8 mouse cellular contexts compared by ENCODE assay signal in the genomic region with DNA sequence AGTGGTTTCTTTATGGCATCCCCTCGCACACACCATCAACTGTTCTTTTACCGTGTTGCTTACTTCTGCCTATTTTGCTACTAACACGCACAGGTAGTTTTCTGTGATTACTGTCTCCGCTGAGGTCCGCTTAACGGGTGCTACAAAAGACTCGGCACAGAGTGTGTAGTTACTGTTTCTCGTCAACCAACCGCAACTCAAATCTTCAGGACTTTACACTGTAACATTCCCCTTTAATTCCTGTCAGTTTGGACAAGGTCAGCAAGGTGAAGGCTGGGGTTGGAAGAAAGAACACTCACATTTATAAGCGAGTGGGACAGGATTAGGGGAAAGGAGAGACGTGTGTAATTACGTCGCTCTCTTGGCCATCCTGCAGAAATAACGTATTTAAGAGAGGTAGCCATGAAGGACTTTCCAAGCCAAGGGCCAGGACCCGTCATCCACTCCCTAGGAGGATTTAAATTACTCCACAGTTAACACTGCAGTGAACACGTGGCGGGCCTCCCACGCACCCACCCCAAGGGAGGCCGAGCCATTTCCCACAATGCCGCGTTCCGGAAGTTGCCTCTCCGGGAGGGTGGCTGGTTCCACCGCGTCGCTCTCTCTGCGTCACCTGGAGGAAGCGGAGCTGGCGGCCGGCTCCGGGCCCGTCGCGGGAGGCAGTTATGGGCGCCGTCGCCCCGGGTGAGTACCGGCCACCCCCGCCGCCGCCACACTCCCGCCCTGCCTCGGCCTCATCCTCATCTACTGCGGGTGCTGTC. TPM values are rescaled to one million over a fixed set of nuclear protein-coding genes. Genes with fewer than 3 reads are reported as not detected.
DNase-seq lines count a peak whose midpoint lies in the region; ATAC-seq and TF ChIP-seq lines count a peak whose summit lies in the region.

Gene Usp16, plus strand, starts transcription at position 285 of the 761 bp plus-strand sequence.

- H3K9me3 ChIP-seq in hindbrain, postnatal 0 days (ENCODE audit: low read length): no peaks in the 10 kb centered on the region

- peak; percentile 98 for ATAC-seq in common myeloid progenitor, adult 5-6 weeks (replicated peaks; ENCODE audit: low read depth, poor library complexity, severe bottlenecking)
- peak; percentile 98 for ATAC-seq in hindbrain, postnatal 0 days
- peak; percentile 98 for ATAC-seq in megakaryocyte, adult 5-6 weeks (ENCODE audit: poor library complexity, severe bottlenecking)

- DNase-seq in ZHBTc4 (ENCODE audit: low read depth, low spot score): peak; percentile 91
- DNase-seq in gastrocnemius, adult 2 months: peak; percentile 96
- peak; percentile 96 for DNase-seq in hindbrain, postnatal 0 days (ENCODE audit: low spot score)
- DNase-seq in left cerebral cortex, adult 2 months (ENCODE audit: extremely low spot score in 1 of 2, low spot score in 2 of 2): peak; percentile 95 to 98
- peak; percentile 94 to 98 for DNase-seq in right cerebral cortex, adult 2 months (ENCODE audit: low spot score in 2 of 2)
- peak; percentile 93 for DNase-seq in urinary bladder, postnatal 14 days (ENCODE audit: low spot score)

- peak within 1 kb of the TSS; percentile 82 for H3K9ac ChIP-seq in hindbrain, postnatal 0 days (replicated peaks; ENCODE audit: low read length)

- 9% methylated on average over 42 of the region's 45 CpGs for WGBS in hindbrain, postnatal 0 days

- intact Hi-C loops in gastrocnemius, adult 2 months (cut with DNase I): no loop called here
- intact Hi-C loops in left cerebral cortex, adult 2 months (cut with DNase I): loop anchor here (1.0 kb wide), 3 partner anchors 13 to 41 kb away; partner anchors contain the start of genes Cct8 and Ltn1

- peak within 1 kb of the TSS; percentile 94 for H3K4me2 ChIP-seq in hindbrain, postnatal 0 days (ENCODE audit: low read depth, low read length)

- peak within 1 kb of the TSS; percentile 96 for H3K27ac ChIP-seq in gastrocnemius, adult 2 months
- peak within 1 kb of the TSS; percentile 91 for H3K27ac ChIP-seq in hindbrain, postnatal 0 days
- H3K27ac ChIP-seq in left cerebral cortex, adult 2 months: peak within 1 kb of the TSS; percentile 91

- no peaks in the 10 kb centered on the region for H3K27me3 ChIP-seq in hindbrain, postnatal 0 days (ENCODE audit: insufficient read depth, low read length)

- TF ChIP-seq CTCF in gastrocnemius, adult 2 months (IDR thresholded peaks at IDR 0.05): no peak
- no peak for TF ChIP-seq CTCF in hindbrain, postnatal 0 days (IDR thresholded peaks at IDR 0.05; ENCODE audit: low read depth)
- TF ChIP-seq CTCF in left cerebral cortex, adult 2 months (IDR thresholded peaks at IDR 0.05): no peak

- peak within 1 kb of the TSS; percentile 92 for H3K4me3 ChIP-seq in gastrocnemius, adult 2 months
- peak within 1 kb of the TSS; percentile 97 for H3K4me3 ChIP-seq in hindbrain, postnatal 0 days (ENCODE audit: low read length)
- H3K4me3 ChIP-seq in left cerebral cortex, adult 2 months: peak within 1 kb of the TSS; percentile 92

- H3K4me1 ChIP-seq in hindbrain, postnatal 0 days (ENCODE audit: insufficient read depth, low read length): peaks cover 7% of the 10 kb centered on the region

- no peaks in the 10 kb centered on the region; the same call in 1 of the 2 replicates for H3K36me3 ChIP-seq in hindbrain, postnatal 0 days (ENCODE audit: insufficient read depth, low read length)

RNA-seq across cellular contexts. Expression of gene Usp16, which starts in this region (rescaled TPM):
- total RNA-seq in common myeloid progenitor, adult 5-6 weeks (2017): 135 and 172 TPM in 2 replicates
- total RNA-seq in gastrocnemius, adult 2 months (2021): 10 to 100 TPM; 53.3 to 56.1 TPM
- 15.6 and 32.2 TPM in 2 replicates for total RNA-seq in hindbrain, postnatal 0 days (2014; rRNA removed)
- polyA plus RNA-seq in hindbrain, postnatal 0 days (2015; fragmentation: Nextera tagmentation; extraction: Ambion mirVana): 42.9 and 43.3 TPM in 2 replicates
- total RNA-seq in left cerebral cortex, adult 2 months (2021): 10 to 100 TPM; 41.8 to 49.8 TPM
- total RNA-seq in megakaryocyte, adult 5-6 weeks (2015): 49.7 and 73.0 TPM in 2 replicates
- 57.2 and 90.2 TPM in 2 replicates for total RNA-seq in megakaryocyte, adult 5-6 weeks (2017)

Comparison
In these comparisons a context has a peak if more than half of its experiments do, and no peak if none do; other contexts are left out.
1. Peak in every context shown above with its lines: DNase-seq, ATAC-seq, H3K4me3 ChIP-seq and H3K27ac ChIP-seq.